Mouse (Mus musculus) hindbrain, embryonic 11.5 days (tissue): ENCODE data around the gene Ndufa7. TPM values are rescaled to one million over a fixed set of nuclear protein-coding genes. Genes with fewer than 3 reads are reported as not detected.
"Not testable (repeated sequence)": the region's sequence is repeated elsewhere in the genome, so short reads cannot be mapped to it uniquely, and the experiment has no call there.

Experiments
- ATAC-seq: fragments of 200-750 bp; cut with Nextera tagmentation; 2 replicates; pipeline ENCODE4 v1.8.0; 2017; ENCODE audit warnings: mild to moderate bottlenecking, moderate TSS enrichment, moderate library complexity; ENCODE audit not compliant: low FRiP score
- DNase-seq: peaks from one replicate; pipeline ENCODE4 v3.0.0-alpha.2; 2015; ENCODE audit warnings: low spot score
- H3K27ac ChIP-seq: fragments of 300-500 bp; sonication (generic); 2 replicates; pipeline ENCODE4 v1.5.1; 2014; ENCODE audit warnings: mild to moderate bottlenecking, low read depth, low read length
- H3K27me3 ChIP-seq: fragments of 300-500 bp; sonication (generic); 2 replicates; pipeline ENCODE4 v1.6.1; 2014; ENCODE audit warnings: mild to moderate bottlenecking, low read length, moderate library complexity, mixed read lengths; ENCODE audit not compliant: control insufficient read depth, insufficient read depth
- H3K36me3 ChIP-seq: fragments of 300-500 bp; sonication (generic); 2 replicates; pipeline ENCODE4 v1.6.1; 2014; ENCODE audit warnings: mild to moderate bottlenecking, low read length, moderate library complexity, mixed read lengths; ENCODE audit not compliant: control insufficient read depth, insufficient read depth
- H3K4me1 ChIP-seq: fragments of 300-500 bp; sonication (generic); replicated peaks from 2 replicates; pipeline ENCODE4 v1.6.1; 2014; ENCODE audit warnings: low read length, mixed read lengths; ENCODE audit not compliant: control insufficient read depth, insufficient read depth
- H3K4me2 ChIP-seq: fragments of 300-500 bp; sonication (generic); replicated peaks from 2 replicates; pipeline ENCODE4 v1.6.1; 2014; ENCODE audit warnings: mild to moderate bottlenecking, low read depth, low read length
- H3K4me3 ChIP-seq: fragments of 300-500 bp; sonication (generic); 2 replicates; pipeline ENCODE4 v1.5.1; 2014; ENCODE audit warnings: low read depth, low read length
- H3K9ac ChIP-seq: fragments of 300-500 bp; sonication (generic); 2 replicates; pipeline ENCODE4 v1.6.1; 2014; ENCODE audit warnings: low read depth, low read length
- H3K9me3 ChIP-seq: fragments of 300-500 bp; sonication (generic); 2 replicates; pipeline ENCODE4 v1.6.1; 2016; ENCODE audit warnings: low read length; ENCODE audit not compliant: control insufficient read depth
- WGBS: fragments of 180-500 bp; shearing (Covaris S2); extraction: QIAGEN DNeasy Blood & Tissue Kit; methylation state at CpG from one replicate; pipeline ENCODE4 v1.1.7; 2014; 5-methylcytosine and 5-hydroxymethylcytosine counted together
- polyA plus RNA-seq: library from polyadenylated mRNA; unstranded; fragments of >200 nt; fragmentation: Nextera tagmentation; extraction: Ambion mirVana; gene quantifications from 2 replicates; pipeline ENCODE4 v1.2.1, GENCODE M21; 2014

The Ndufa7 gene
- polyA plus RNA-seq, 1 experiment from 2014 or later, result 445 TPM

DNA sequence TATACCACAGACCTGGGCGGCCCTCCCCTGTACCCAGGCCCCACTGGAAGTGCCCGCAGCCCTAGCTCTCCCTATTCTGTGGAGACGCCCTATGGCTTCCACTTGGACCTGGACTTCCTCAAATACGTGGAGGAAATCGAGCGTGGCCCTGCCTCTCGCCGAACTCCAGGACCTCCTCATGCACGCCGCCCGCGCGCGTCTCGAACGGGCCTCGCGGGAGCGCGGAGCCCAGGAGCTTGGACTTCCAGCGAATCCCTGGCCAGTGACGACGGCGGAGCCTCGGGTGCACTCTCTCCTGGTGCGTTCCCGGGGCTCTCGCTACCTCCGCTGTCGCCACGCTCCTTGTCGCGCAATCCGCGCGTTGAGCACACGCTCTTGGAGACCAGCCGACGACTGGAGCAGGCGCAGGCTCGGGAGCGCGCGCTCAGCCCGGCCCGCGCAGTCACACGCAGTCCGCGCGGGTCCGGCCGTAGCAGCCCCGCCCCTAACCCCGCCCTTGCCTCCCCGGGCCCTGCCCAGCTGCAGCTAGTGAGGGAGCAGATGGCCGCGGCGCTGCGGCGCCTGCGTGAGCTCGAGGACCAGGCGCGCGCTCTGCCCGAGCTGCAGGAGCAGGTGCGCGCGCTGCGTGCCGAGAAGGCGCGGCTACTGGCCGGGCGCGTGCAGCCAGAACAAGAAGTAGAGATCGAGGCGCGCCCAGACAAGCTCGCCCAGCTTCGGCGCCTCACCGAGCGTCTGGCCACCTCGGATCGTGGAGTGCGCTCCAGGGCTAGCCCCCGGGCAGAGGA is 7.0 kb upstream of the Ndufa7 start:
- Histone ChIP-seq H3K36me3 (peaks cover 3% of the 10 kb centered on the region; the same call in 1 of the 2 replicates), H3K27ac (peak overlapping the region; percentile 86), H3K9me3 (no peaks in the 10 kb centered on the region), H3K27me3 (no peaks in the 10 kb centered on the region), H3K4me2 (peak overlapping the region; percentile 84), H3K4me3 (peak overlapping the region; percentile 53), H3K4me1 (peaks cover 7% of the 10 kb centered on the region), H3K9ac (peak overlapping the region; percentile 75)
- WGBS, result under 1% methylated on average over 89 of the region's 89 CpGs
- peak; percentile 96 for ATAC-seq
- DNase-seq, result peak; percentile 96

DNA sequence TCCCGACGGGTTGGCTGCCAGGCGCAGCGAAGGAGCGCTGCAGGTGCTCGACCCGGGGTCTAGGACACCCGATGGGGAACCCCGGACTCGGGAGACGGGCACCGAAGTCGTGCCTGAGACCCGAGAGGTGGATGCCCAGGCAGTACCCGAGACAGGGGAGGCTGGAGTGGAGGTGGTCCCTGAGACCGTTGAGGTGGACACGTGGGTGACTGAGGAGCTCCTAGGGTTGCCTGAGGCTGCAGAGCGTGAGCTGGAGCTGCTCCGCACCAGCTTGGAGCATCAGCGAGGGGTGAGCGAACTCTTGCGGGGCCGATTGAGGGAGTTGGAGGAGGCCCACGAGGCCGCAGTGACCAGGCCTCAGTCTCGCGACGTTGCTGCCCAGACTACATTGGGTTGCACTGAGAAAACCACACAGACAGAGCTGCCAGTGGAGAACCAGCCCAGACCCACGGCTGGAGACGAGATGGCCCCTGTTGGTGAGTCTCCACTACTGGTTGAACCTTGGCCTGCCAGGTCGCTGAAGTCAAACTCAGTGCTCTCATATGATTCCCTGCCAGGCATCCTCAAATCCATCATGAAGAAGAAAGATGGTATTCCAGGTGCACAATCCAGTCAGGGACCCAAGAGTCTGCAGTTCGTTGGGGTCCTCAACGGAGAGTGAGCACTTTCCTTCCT is 6.3 kb upstream of the Ndufa7 start:
- peaks cover 7% of the 10 kb centered on the region for H3K4me1 ChIP-seq
- DNase-seq (no peak), ATAC-seq (peak; percentile 69)
- H3K9me3 ChIP-seq, result no peaks in the 10 kb centered on the region
- peak overlapping the region; percentile 53 for H3K4me3 ChIP-seq
- WGBS, result 19% methylated on average over 33 of the region's 33 CpGs
- H3K27me3 ChIP-seq, result no peaks in the 10 kb centered on the region
- H3K4me2 ChIP-seq, result peak overlapping the region; percentile 84
- peak overlapping the region; percentile 75 for H3K9ac ChIP-seq
- peaks cover 3% of the 10 kb centered on the region; the same call in 1 of the 2 replicates for H3K36me3 ChIP-seq
- peak overlapping the region; percentile 86 for H3K27ac ChIP-seq

DNA sequence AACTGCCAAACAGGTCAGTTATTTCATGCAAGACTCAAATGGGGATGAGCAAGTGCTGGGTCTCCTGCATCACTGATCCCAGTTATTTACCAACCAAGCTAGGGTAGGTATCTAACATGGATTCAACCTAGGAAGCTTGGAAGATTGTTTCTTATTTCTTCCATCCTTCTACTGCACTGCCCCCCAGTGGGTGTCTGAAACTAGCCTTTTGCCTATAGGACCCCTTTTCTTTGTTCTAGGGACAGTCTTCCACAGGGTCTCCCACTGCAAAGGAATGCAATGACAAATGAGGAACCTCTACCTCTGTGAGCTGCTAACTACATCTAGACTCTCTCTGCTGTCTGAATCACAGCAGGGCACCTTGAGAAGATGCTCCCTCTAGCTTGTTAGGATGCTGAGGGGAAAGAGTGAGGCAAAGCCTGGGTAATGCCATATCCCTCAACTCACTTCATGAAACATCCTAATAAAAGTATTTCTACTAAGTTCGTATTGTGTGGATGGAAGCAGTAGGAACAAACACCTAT is 1.9 kb upstream of the Ndufa7 start:
- H3K4me1 ChIP-seq, result peaks cover 5% of the 10 kb centered on the region
- no peak overlapping the region for H3K4me3 ChIP-seq

DNA sequence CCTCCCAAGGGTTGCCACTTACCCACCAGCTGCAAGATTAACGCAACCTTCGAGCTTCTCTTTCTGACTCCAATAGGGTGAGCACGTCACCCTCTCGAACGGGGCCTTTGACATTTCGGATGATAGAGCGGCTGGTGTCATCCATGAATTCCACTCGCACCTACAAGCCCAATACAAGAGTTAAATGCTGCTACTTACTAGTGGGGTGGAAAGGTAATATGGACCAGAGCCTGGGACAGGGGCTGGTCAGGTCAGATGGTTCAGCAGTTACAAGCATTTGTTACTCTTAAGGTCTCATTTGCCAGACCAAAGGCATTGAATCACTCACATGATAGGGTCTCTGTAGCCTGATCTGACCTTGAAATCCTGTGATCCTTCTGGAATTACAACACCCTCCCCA is 1.2 kb upstream of the Ndufa7 start:
- 85% methylated on average over 8 of the region's 8 CpGs for WGBS
- not testable (repeated sequence) for H3K27me3 ChIP-seq, H3K27ac ChIP-seq

More for the DNA sequence above, 1.9 kb upstream of the Ndufa7 start:
- DNase-seq, result no peak
- H3K4me2 ChIP-seq, result no peak overlapping the region
- 90% methylated on average over 1 of the region's 1 CpGs for WGBS
- H3K36me3 ChIP-seq, result peaks cover 3% of the 10 kb centered on the region; the same call in 1 of the 2 replicates
- H3K27ac ChIP-seq, result no peak overlapping the region
- H3K9me3 ChIP-seq, result no peaks in the 10 kb centered on the region
- no peak overlapping the region for H3K9ac ChIP-seq
- ATAC-seq, result no peak
- H3K27me3 ChIP-seq, result no peaks in the 10 kb centered on the region

DNA sequence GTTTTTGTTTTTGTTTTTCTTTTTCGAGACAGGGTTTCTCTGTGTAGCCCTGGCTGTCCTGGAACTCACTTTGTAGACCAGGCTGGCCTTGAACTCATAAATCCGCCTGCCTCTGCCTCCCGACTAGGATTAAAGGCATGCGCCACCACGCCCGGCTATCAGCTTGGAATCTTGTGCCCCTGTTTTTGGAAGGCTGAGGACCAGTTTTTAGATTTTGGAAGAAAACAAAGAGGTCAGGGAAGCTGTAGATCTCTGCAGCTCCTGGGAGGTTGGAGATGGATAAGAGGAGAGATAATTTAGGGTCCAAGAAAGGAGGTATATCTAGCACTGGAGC is 592 bp downstream of the Ndufa7 start:
- H3K9me3 ChIP-seq, H3K4me1 ChIP-seq, H3K27me3 ChIP-seq, H3K36me3 ChIP-seq, ATAC-seq, DNase-seq: not testable (repeated sequence)
- 8% methylated on average over 6 of the region's 6 CpGs for WGBS
- Histone ChIP-seq H3K4me3 (peak overlapping the region; percentile 80), H3K27ac (peak overlapping the region; percentile 51; the same call in 1 of the 2 replicates), H3K4me2 (peak overlapping the region; percentile 72), H3K9ac (peak overlapping the region; percentile 84)

More for the DNA sequence above, 1.2 kb upstream of the Ndufa7 start:
- Histone ChIP-seq H3K9ac (peak overlapping the region; percentile 84), H3K4me2 (peak overlapping the region; percentile 96), H3K4me3 (peak overlapping the region; percentile 80)
- DNase-seq, H3K4me1 ChIP-seq, ATAC-seq, H3K36me3 ChIP-seq, H3K9me3 ChIP-seq: not testable (repeated sequence)

DNA sequence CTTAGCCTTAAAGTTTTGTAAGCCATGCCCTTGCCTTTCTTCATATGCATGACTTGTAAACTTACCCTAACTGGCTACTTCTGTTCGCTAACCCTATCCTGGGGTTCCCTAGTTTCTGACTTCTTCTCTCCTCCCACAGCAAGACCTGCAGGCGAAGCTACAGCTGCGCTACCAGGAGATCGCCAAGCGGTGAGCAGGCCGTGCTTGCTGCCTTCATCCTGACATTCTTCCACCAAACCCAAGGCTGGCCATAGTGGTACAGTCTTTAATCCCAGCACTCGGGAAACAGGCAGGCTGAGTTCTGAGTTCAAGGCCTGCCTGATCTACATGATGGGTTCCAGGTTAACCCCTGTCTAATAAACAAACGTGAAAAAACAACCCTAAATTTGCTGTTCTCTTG is 1.1 kb downstream of the Ndufa7 start:
- H3K4me3 ChIP-seq, result peak overlapping the region; percentile 80
- H3K4me1 ChIP-seq, result peaks cover 2% of the 10 kb centered on the region; the same call in 1 of the 2 replicates
- no peaks in the 10 kb centered on the region for H3K36me3 ChIP-seq
- H3K4me2 ChIP-seq, result peak overlapping the region; percentile 72; the same call in 1 of the 2 replicates
- H3K27ac ChIP-seq, result no peak overlapping the region
- H3K9me3 ChIP-seq, result no peaks in the 10 kb centered on the region
- peak overlapping the region; percentile 84; the same call in 1 of the 2 replicates for H3K9ac ChIP-seq
- WGBS, result 86% methylated on average over 8 of the region's 8 CpGs
- no peaks in the 10 kb centered on the region for H3K27me3 ChIP-seq
- no peak for ATAC-seq
- no peak for DNase-seq

DNA sequence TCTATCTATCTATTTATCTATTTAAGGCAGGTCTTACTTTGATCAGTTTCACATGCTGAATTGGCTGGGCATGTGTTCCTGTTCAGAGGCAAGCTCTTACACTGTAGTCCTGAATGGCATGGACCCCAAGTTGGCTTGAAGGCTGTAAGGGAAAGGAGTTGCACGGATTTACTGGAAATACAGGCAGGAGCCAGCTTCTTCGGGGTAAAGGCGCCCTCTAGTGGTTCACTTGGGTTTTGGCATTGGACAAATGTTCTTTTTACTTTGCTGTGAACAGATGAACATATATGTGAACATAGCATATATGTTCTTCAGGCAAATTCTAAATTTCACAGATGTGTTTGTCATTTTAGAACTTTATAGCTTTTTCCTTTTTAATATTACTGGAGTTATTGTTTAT is 2.5 kb downstream of the Ndufa7 start:
- DNase-seq (peak; percentile 81), ATAC-seq (no peak)
- Histone ChIP-seq H3K9ac (no peak overlapping the region), H3K27me3 (no peaks in the 10 kb centered on the region), H3K4me3 (no peak overlapping the region), H3K4me1 (peaks cover 2% of the 10 kb centered on the region; the same call in 1 of the 2 replicates), H3K9me3 (no peaks in the 10 kb centered on the region), H3K27ac (no peak overlapping the region), H3K4me2 (no peak overlapping the region), H3K36me3 (0 out of 2 replicates have a peak, but pooled peaks cover 3% of the 10 kb centered on the region)
- WGBS, result 1% methylated on average over 3 of the region's 3 CpGs

DNA sequence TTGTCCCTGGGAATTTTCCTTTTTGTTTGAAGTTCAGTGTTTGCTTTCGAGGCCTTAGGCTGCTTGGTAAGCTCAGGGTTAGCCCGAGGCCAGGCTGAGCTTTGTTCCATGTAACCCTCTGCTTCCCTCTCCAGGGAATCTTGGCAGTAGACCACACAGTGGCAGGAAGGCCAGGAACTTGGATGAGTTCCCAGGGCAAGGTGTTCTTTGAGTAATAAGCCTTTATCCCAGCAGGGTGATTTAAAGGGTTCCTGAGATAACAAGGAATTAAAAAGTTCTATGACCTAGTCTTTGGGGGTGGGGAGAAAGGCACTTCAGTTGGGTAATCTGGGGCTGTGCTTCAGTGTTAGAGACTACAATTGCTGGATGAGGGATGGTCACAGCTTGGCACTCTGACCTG is 4.5 kb downstream of the Ndufa7 start:
- Histone ChIP-seq H3K4me3 (no peak overlapping the region), H3K27me3 (no peaks in the 10 kb centered on the region), H3K4me2 (no peak overlapping the region), H3K27ac (no peak overlapping the region), H3K4me1 (no peaks in the 10 kb centered on the region), H3K36me3 (peaks cover 9% of the 10 kb centered on the region; the same call in 1 of the 2 replicates), H3K9ac (no peak overlapping the region), H3K9me3 (no peaks in the 10 kb centered on the region)
- DNase-seq (no peak), ATAC-seq (no peak)
- 82% methylated on average over 2 of the region's 2 CpGs for WGBS
